In the genomic region with DNA sequence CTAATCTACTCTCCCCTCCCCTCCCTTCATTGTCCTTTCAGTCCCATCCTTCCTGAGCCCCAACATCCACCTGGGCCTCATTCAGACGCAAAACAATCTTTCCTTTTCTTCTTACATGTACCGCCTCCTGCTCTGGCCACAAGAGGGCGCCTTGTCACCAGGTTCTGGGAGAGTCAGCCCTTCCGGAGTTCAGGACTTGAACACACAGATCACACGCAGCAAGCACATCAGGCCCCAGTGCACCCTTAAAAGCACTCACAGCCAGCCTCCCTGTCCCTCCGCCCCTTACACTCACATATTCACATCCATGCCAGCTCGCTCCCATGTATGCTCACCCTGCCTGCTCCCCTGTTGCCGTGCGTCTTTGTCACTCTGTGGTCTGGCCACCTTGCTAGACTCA, we compare ENCODE assay signal across 8 mouse cellular contexts. TPM values are rescaled to one million over a fixed set of nuclear protein-coding genes. Genes with fewer than 3 reads are reported as not detected.
DNase-seq lines count a peak whose midpoint lies in the region; ATAC-seq and TF ChIP-seq lines count a peak whose summit lies in the region.

No protein-coding gene starts in this region.

- no peaks in the 10 kb centered on the region for H3K36me3 ChIP-seq in embryonic facial prominence, embryonic 12.5 days
- no peaks in the 10 kb centered on the region for H3K36me3 ChIP-seq in heart, adult 2 months (ENCODE audit: control insufficient read depth, insufficient read depth, low read length)
- H3K36me3 ChIP-seq in kidney, adult 2 months (ENCODE audit: control insufficient read depth, insufficient read depth, low read length): no peaks in the 10 kb centered on the region
- no peaks in the 10 kb centered on the region for H3K36me3 ChIP-seq in limb, embryonic 11.5 days (ENCODE audit: control insufficient read depth, insufficient read depth, low read length)
- H3K36me3 ChIP-seq in midbrain, embryonic 13.5 days: no peaks in the 10 kb centered on the region
- no peaks in the 10 kb centered on the region; the same call in 1 of the 2 replicates for H3K36me3 ChIP-seq in small intestine, adult 2 months (ENCODE audit: control insufficient read depth, insufficient read depth, low read length)

- ATAC-seq in embryonic facial prominence, embryonic 12.5 days (ENCODE audit: insufficient number of reproducible peaks, insufficient read depth, low FRiP score, low TSS enrichment): peak; percentile 19; the same call in 1 of the 2 replicates
- peak; percentile 38; the same call in 1 of the 2 replicates for ATAC-seq in limb, embryonic 11.5 days (ENCODE audit: insufficient number of reproducible peaks, low FRiP score, low TSS enrichment, low read depth)
- peak; percentile 68 for ATAC-seq in midbrain, embryonic 13.5 days

- intact Hi-C loops in heart, adult 2 months (cut with DNase I): loop anchor here (1.0 to 5.0 kb wide), 8 partner anchors 18 to 347 kb away; a partner anchor contains a TSS

- TF ChIP-seq CTCF in heart, adult 2 months (IDR thresholded peaks at IDR 0.05): peak; percentile 77
- peak; percentile 95 for TF ChIP-seq CTCF in kidney, adult 2 months (conservative IDR thresholded peaks at IDR 0.05; ENCODE audit: insufficient read depth, insufficient read length, low read depth, low read length)
- TF ChIP-seq CTCF in small intestine, adult 2 months (IDR thresholded peaks at IDR 0.05; ENCODE audit: extremely low read depth, insufficient read length, insufficient replicate concordance, low read depth, low read length): peak; percentile 98

- H3K4me3 ChIP-seq in embryonic facial prominence, embryonic 12.5 days: no peak overlapping the region
- H3K4me3 ChIP-seq in heart, adult 2 months: no peak overlapping the region
- H3K4me3 ChIP-seq in kidney, adult 2 months (ENCODE audit: insufficient read depth, low read depth, low read length): no peak overlapping the region
- no peak overlapping the region for H3K4me3 ChIP-seq in limb, embryonic 11.5 days (ENCODE audit: low read depth, low read length)
- H3K4me3 ChIP-seq in midbrain, embryonic 13.5 days (replicated peaks): no peak overlapping the region
- H3K4me3 ChIP-seq in small intestine, adult 2 months (ENCODE audit: low read depth, low read length): 0 out of 2 replicates have a peak overlapping the region, but pooled peaks have one; percentile 11

- DNase-seq in 3T3-L1 (ENCODE audit: low read depth, low spot score): peak; percentile 92
- DNase-seq in adrenal gland, postnatal 36 days: peak; percentile 91
- peak; percentile 87 to 89 for DNase-seq in heart, adult 2 months
- DNase-seq in kidney, adult 2 months: peak; percentile 91
- peak; percentile 95 for DNase-seq in limb, embryonic 11.5 days (ENCODE audit: low spot score)

- no peak overlapping the region for H3K27ac ChIP-seq in embryonic facial prominence, embryonic 12.5 days
- H3K27ac ChIP-seq in heart, adult 2 months: peak overlapping the region; percentile 87
- peak overlapping the region; percentile 35; the same call in 1 of the 2 replicates for H3K27ac ChIP-seq in kidney, adult 2 months (ENCODE audit: insufficient read depth, low read depth, low read length)
- no peak overlapping the region for H3K27ac ChIP-seq in limb, embryonic 11.5 days (replicated peaks; ENCODE audit: low read depth, low read length)
- no peak overlapping the region for H3K27ac ChIP-seq in midbrain, embryonic 13.5 days
- 0 out of 2 replicates have a peak overlapping the region, but pooled peaks have one; percentile 12 for H3K27ac ChIP-seq in small intestine, adult 2 months (ENCODE audit: insufficient read depth, low read depth, low read length)

- WGBS in embryonic facial prominence, embryonic 12.5 days: 15% methylated on average over 9 of the region's 9 CpGs
- WGBS in heart, adult 2 months: 11% methylated on average over 9 of the region's 9 CpGs
- WGBS in kidney, adult 2 months: 16% methylated on average over 9 of the region's 9 CpGs
- WGBS in limb, embryonic 11.5 days: 21% methylated on average over 9 of the region's 9 CpGs
- WGBS in midbrain, embryonic 13.5 days: 16% methylated on average over 9 of the region's 9 CpGs
- WGBS in small intestine, adult 2 months: 23% methylated on average over 9 of the region's 9 CpGs

- peak; percentile 99 for TF ChIP-seq EP300 in heart, adult 2 months (IDR thresholded peaks at IDR 0.05; ENCODE audit: insufficient read depth, low read depth, low read length)

- TF ChIP-seq POLR2A in heart, adult 2 months (IDR thresholded peaks at IDR 0.05; ENCODE audit: insufficient read depth, low read depth, low read length): no peak; the same call in none of the 2 replicates
- no peak for TF ChIP-seq POLR2A in kidney, adult 2 months (IDR thresholded peaks at IDR 0.05; ENCODE audit: low read depth, low read length)
- TF ChIP-seq POLR2A in small intestine, adult 2 months (IDR thresholded peaks at IDR 0.05; ENCODE audit: low read depth, low read length): no peak; the same call in 1 of the 2 replicates

- no peaks in the 10 kb centered on the region for H3K79me2 ChIP-seq in heart, adult 2 months (replicated peaks; ENCODE audit: control insufficient read depth, insufficient read depth, low read length)

- no peak overlapping the region for H3K4me2 ChIP-seq in embryonic facial prominence, embryonic 12.5 days (replicated peaks)
- H3K4me2 ChIP-seq in limb, embryonic 11.5 days (ENCODE audit: low read depth, severe bottlenecking): no peak overlapping the region
- H3K4me2 ChIP-seq in midbrain, embryonic 13.5 days (replicated peaks): no peak overlapping the region; the same call in 1 of the 2 replicates

- H3K9ac ChIP-seq in embryonic facial prominence, embryonic 12.5 days: no peak overlapping the region
- peak overlapping the region; percentile 40; the same call in 1 of the 2 replicates for H3K9ac ChIP-seq in heart, adult 2 months (ENCODE audit: low read depth, low read length)
- H3K9ac ChIP-seq in limb, embryonic 11.5 days (ENCODE audit: low read length): no peak overlapping the region
- H3K9ac ChIP-seq in midbrain, embryonic 13.5 days (replicated peaks): no peak overlapping the region

- peaks cover 40% of the 10 kb centered on the region for H3K4me1 ChIP-seq in embryonic facial prominence, embryonic 12.5 days
- peaks cover 29% of the 10 kb centered on the region for H3K4me1 ChIP-seq in heart, adult 2 months (ENCODE audit: control insufficient read depth, insufficient read depth, low read length)
- H3K4me1 ChIP-seq in kidney, adult 2 months (ENCODE audit: control insufficient read depth, insufficient read depth, low read length): peaks cover 15% of the 10 kb centered on the region
- peaks cover 19% of the 10 kb centered on the region for H3K4me1 ChIP-seq in limb, embryonic 11.5 days (ENCODE audit: control insufficient read depth, insufficient read depth, low read length)
- peaks cover 32% of the 10 kb centered on the region for H3K4me1 ChIP-seq in midbrain, embryonic 13.5 days (replicated peaks)
- H3K4me1 ChIP-seq in small intestine, adult 2 months (ENCODE audit: control insufficient read depth, insufficient read depth, insufficient read length, low read length): peaks cover 16% of the 10 kb centered on the region

- H3K9me3 ChIP-seq in embryonic facial prominence, embryonic 12.5 days: no peaks in the 10 kb centered on the region
- H3K9me3 ChIP-seq in limb, embryonic 11.5 days (ENCODE audit: control insufficient read depth, low read length): no peaks in the 10 kb centered on the region
- H3K9me3 ChIP-seq in midbrain, embryonic 13.5 days: no peaks in the 10 kb centered on the region

- H3K27me3 ChIP-seq in embryonic facial prominence, embryonic 12.5 days: no peaks in the 10 kb centered on the region
- no peaks in the 10 kb centered on the region for H3K27me3 ChIP-seq in heart, adult 2 months (ENCODE audit: control insufficient read depth, insufficient read depth, low read length)
- H3K27me3 ChIP-seq in kidney, adult 2 months (replicated peaks; ENCODE audit: control insufficient read depth, insufficient read depth, low read length): no peaks in the 10 kb centered on the region
- H3K27me3 ChIP-seq in limb, embryonic 11.5 days (ENCODE audit: control insufficient read depth, insufficient read depth, low read length): no peaks in the 10 kb centered on the region
- H3K27me3 ChIP-seq in midbrain, embryonic 13.5 days: peaks cover 4% of the 10 kb centered on the region; the same call in 1 of the 2 replicates
- H3K27me3 ChIP-seq in small intestine, adult 2 months (ENCODE audit: control insufficient read depth, insufficient read depth, low read length): no peaks in the 10 kb centered on the region

RNA-seq across cellular contexts. Expression of a gene that starts 45.6 kb away (rescaled TPM):
- 10 to 100 TPM; 19.2 to 27.6 TPM for total RNA-seq in adrenal gland, postnatal 36 days (2021)
- 16.2 and 17.8 TPM in 2 replicates for polyA plus RNA-seq in embryonic facial prominence, embryonic 12.5 days (2016; fragmentation: Nextera tagmentation; extraction: Ambion mirVana)
- total RNA-seq in heart, adult 2 months (2021): 10 to 100 TPM; 13.8 to 13.9 TPM
- polyA plus RNA-seq in heart, adult 2 months (2012; rRNA removed): 22.0 and 26.6 TPM in 2 replicates
- 9.3 and 10.1 TPM in 2 replicates for polyA plus RNA-seq in kidney, adult 2 months (2012; rRNA removed)
- polyA plus RNA-seq in limb, embryonic 11.5 days (2014; fragmentation: Nextera tagmentation; extraction: Ambion mirVana): 20.6 and 22.4 TPM in 2 replicates
- polyA plus RNA-seq in midbrain, embryonic 13.5 days (2015; fragmentation: Nextera tagmentation; extraction: Ambion mirVana): 21.0 and 21.2 TPM in 2 replicates
- 8.2 and 36.1 TPM in 2 replicates for polyA plus RNA-seq in small intestine, adult 2 months (2012; rRNA removed)

RNA-seq across cellular contexts. Expression of a gene that starts 56.6 kb away (rescaled TPM):
- total RNA-seq in adrenal gland, postnatal 36 days (2021): not detected
- 0.06 and 0.15 TPM in 2 replicates for polyA plus RNA-seq in embryonic facial prominence, embryonic 12.5 days (2016; fragmentation: Nextera tagmentation; extraction: Ambion mirVana)
- total RNA-seq in heart, adult 2 months (2021): not detected
- polyA plus RNA-seq in heart, adult 2 months (2012; rRNA removed): not detected in 2 replicates
- polyA plus RNA-seq in kidney, adult 2 months (2012; rRNA removed): not detected in 2 replicates
- 0.04 and 0.09 TPM in 2 replicates for polyA plus RNA-seq in limb, embryonic 11.5 days (2014; fragmentation: Nextera tagmentation; extraction: Ambion mirVana)
- 0.82 and 0.97 TPM in 2 replicates for polyA plus RNA-seq in midbrain, embryonic 13.5 days (2015; fragmentation: Nextera tagmentation; extraction: Ambion mirVana)
- polyA plus RNA-seq in small intestine, adult 2 months (2012; rRNA removed): 0.04 and 0.24 TPM in 2 replicates

Comparison
In these comparisons a context has a peak if more than half of its experiments do, and no peak if none do; other contexts are left out.
1. H3K27ac ChIP-seq: peak in heart, adult 2 months (single experiment), kidney, adult 2 months (single experiment) and small intestine, adult 2 months (single experiment); none in embryonic facial prominence, embryonic 12.5 days (single experiment), limb, embryonic 11.5 days (single experiment) and midbrain, embryonic 13.5 days (single experiment).
2. Peak in every context shown above with its lines, with median percentiles within 50 percentile points of each other: DNase-seq, ATAC-seq and CTCF ChIP-seq.